Mouse (Mus musculus): ENCODE results near the gene Carm1.
A peak's percentile ranks its signal among the peaks of the same experiment; 100 is the strongest.
"Not testable (repeated sequence)": the region's sequence is repeated elsewhere in the genome, so short reads cannot be mapped to it uniquely, and the experiment has no call there.

Carm1 gene

GRCm38 (mm10) chr9:21575253-21575652, 28.6 kb downstream of the Carm1 start:
- DNase-seq (ENCODE audit: extremely low spot score, low spot score), result no peak

- DNase-seq (ENCODE audit: extremely low spot score, low spot score), result no peak
Observed at GRCm38 (mm10) chr9:21576286-21576685, 29.6 kb downstream of the Carm1 start.

- DNase-seq (ENCODE audit: extremely low spot score, low spot score), result no peak
Observed at GRCm38 (mm10) chr9:21578226-21578625, 31.5 kb downstream of the Carm1 start.

- no peak for DNase-seq (ENCODE audit: extremely low spot score, low spot score)
Observed at GRCm38 (mm10) chr9:21585401-21585800, 38.7 kb downstream of the Carm1 start.

GRCm38 (mm10) chr9:21587678-21588349, 41.1 kb downstream of the Carm1 start:
- DNase-seq (ENCODE audit: extremely low spot score, low spot score), result no peak

GRCm38 (mm10) chr9:21588350-21588749, 41.7 kb downstream of the Carm1 start:
- DNase-seq (ENCODE audit: extremely low spot score, low spot score), result no peak

GRCm38 (mm10) chr9:21589538-21589937, 42.8 kb downstream of the Carm1 start:
- no peak for DNase-seq (ENCODE audit: extremely low spot score, low spot score)

GRCm38 (mm10) chr9:21591127-21591830, 44.6 kb downstream of the Carm1 start:
- no peak for DNase-seq (ENCODE audit: extremely low spot score, low spot score)

GRCm38 (mm10) chr9:21591831-21592702, 45.4 kb downstream of the Carm1 start:
- DNase-seq (ENCODE audit: extremely low spot score, low spot score), result no peak

GRCm38 (mm10) chr9:21592703-21593121, 46.0 kb downstream of the Carm1 start, which contains the start of the genes Timm29 and Yipf2:
Gene Timm29, plus strand, starts transcription at chr9:21592722.
Gene Yipf2, minus strand, starts transcription at chr9:21592828.
- peak; percentile 90 for DNase-seq (ENCODE audit: extremely low spot score, low spot score)

- DNase-seq (ENCODE audit: extremely low spot score, low spot score), result peak; percentile 37
Observed at GRCm38 (mm10) chr9:21593122-21593721, 46.5 kb downstream of the Carm1 start.

GRCm38 (mm10) chr9:21594350-21594749, 47.7 kb downstream of the Carm1 start:
- DNase-seq (ENCODE audit: extremely low spot score, low spot score), result not testable (repeated sequence)

- DNase-seq (ENCODE audit: extremely low spot score, low spot score), result no peak
Observed at GRCm38 (mm10) chr9:21594838-21595237, 48.1 kb downstream of the Carm1 start.

GRCm38 (mm10) chr9:21598198-21598597, 51.5 kb downstream of the Carm1 start:
- no peak for DNase-seq (ENCODE audit: extremely low spot score, low spot score)

- DNase-seq (ENCODE audit: extremely low spot score, low spot score), result no peak
Observed at GRCm38 (mm10) chr9:21600186-21600585, 53.5 kb downstream of the Carm1 start.

GRCm38 (mm10) chr9:21601073-21601472, 54.4 kb downstream of the Carm1 start:
- DNase-seq (ENCODE audit: extremely low spot score, low spot score), result no peak

GRCm38 (mm10) chr9:21601722-21602399, 55.2 kb downstream of the Carm1 start:
- peak; percentile 72 for DNase-seq (ENCODE audit: extremely low spot score, low spot score)

- no peak for DNase-seq (ENCODE audit: extremely low spot score, low spot score)
Observed at GRCm38 (mm10) chr9:21604119-21604518, 57.4 kb downstream of the Carm1 start.

- DNase-seq (ENCODE audit: extremely low spot score, low spot score), result no peak
Observed at GRCm38 (mm10) chr9:21605865-21606264, 59.2 kb downstream of the Carm1 start.

- DNase-seq (ENCODE audit: extremely low spot score, low spot score), result no peak
Observed at GRCm38 (mm10) chr9:21606648-21607047, 60.0 kb downstream of the Carm1 start.

- no peak for DNase-seq (ENCODE audit: extremely low spot score, low spot score)
Observed at GRCm38 (mm10) chr9:21609861-21610260, 63.2 kb downstream of the Carm1 start.

Data from neural tube, embryonic 10.5 days (tissue).